ENCODE assay signal across 21 mouse cellular contexts in genomic region chr12:79769763-79770162, GRCm38 (mm10).
DNase-seq lines count a peak whose midpoint lies in the region; ATAC-seq lines count a peak whose summit lies in the region.
"Had no signal": no experiment of that assay in that cellular context is flagged by ENCODE, and none has a peak within 500 bp of the region (broad histone marks: within the 10 kb centered on the region; RNA-seq: fewer than 3 reads in every experiment).

No protein-coding gene starts in this region.

- no peaks in the 10 kb centered on the region for H3K36me3 ChIP-seq in liver, embryonic 11.5 days (ENCODE audit: control insufficient read depth, insufficient read depth, low read length)
- H3K36me3 ChIP-seq in liver, embryonic 15.5 days (replicated peaks): no peaks in the 10 kb centered on the region; the same call in 1 of the 2 replicates
- H3K36me3 ChIP-seq in hindbrain, embryonic 14.5 days (replicated peaks; ENCODE audit: control insufficient read depth, insufficient read depth): no peaks in the 10 kb centered on the region
- H3K36me3 ChIP-seq: embryonic facial prominence, embryonic 15.5 days; hindbrain, embryonic 10.5 days; hindbrain, embryonic 15.5 days had no signal

- no peak overlapping the region for H3K27ac ChIP-seq in liver, embryonic 11.5 days (ENCODE audit: low read depth, low read length)
- H3K27ac ChIP-seq in liver, embryonic 15.5 days (replicated peaks): no peak overlapping the region
- no peak overlapping the region for H3K27ac ChIP-seq in hindbrain, embryonic 14.5 days
- H3K27ac ChIP-seq: embryonic facial prominence, embryonic 15.5 days; hindbrain, embryonic 10.5 days; hindbrain, embryonic 15.5 days had no signal

- peaks cover 19% of the 10 kb centered on the region for H3K4me1 ChIP-seq in liver, embryonic 11.5 days (replicated peaks; ENCODE audit: control insufficient read depth, insufficient read depth, low read length)
- peaks cover 14% of the 10 kb centered on the region for H3K4me1 ChIP-seq in liver, embryonic 15.5 days (replicated peaks)
- H3K4me1 ChIP-seq in hindbrain, embryonic 14.5 days (replicated peaks; ENCODE audit: control insufficient read depth, insufficient read depth, low read length): no peaks in the 10 kb centered on the region
- H3K4me1 ChIP-seq: hindbrain, embryonic 10.5 days; hindbrain, embryonic 15.5 days had no signal

- H3K4me2 ChIP-seq in liver, embryonic 11.5 days: no peak overlapping the region
- H3K4me2 ChIP-seq in liver, embryonic 15.5 days: no peak overlapping the region
- H3K4me2 ChIP-seq in hindbrain, embryonic 14.5 days (replicated peaks): no peak overlapping the region
- H3K4me2 ChIP-seq: embryonic facial prominence, embryonic 15.5 days; heart, embryonic 12.5 days; hindbrain, embryonic 15.5 days had no signal

- 55% methylated on average over 9 of the region's 9 CpGs for WGBS in liver, embryonic 11.5 days
- WGBS in liver, embryonic 15.5 days (ENCODE audit: insufficient replicate concordance): 37% methylated on average over 9 of the region's 9 CpGs
- WGBS in hindbrain, embryonic 14.5 days: 94% methylated on average over 9 of the region's 9 CpGs

- DNase-seq in liver, embryonic 11.5 days (ENCODE audit: low spot score): no peak
- no peak for DNase-seq in liver
- DNase-seq in c-Kit-positive CD71-positive TER-119-positive erythroid progenitor cells, embryonic 14.5 days (ENCODE audit: low spot score): peak; percentile 54
- no peak for DNase-seq in lung, adult 18-20 months
- no peak for DNase-seq in hindbrain, embryonic 14.5 days (ENCODE audit: low spot score)
- DNase-seq in layer of hippocampus, adult 18-20 months (ENCODE audit: low spot score in 2 of 2): no peak
- no peak for DNase-seq in natural killer cell, adult 2 months (ENCODE audit: low spot score in 2 of 2)
- DNase-seq: adrenal gland, postnatal 14 days; cerebellum, adult 2 months; cerebellum, postnatal 10 days; embryo, embryonic 11 days; gastrocnemius, postnatal 14 days had no signal

- no peak overlapping the region for H3K4me3 ChIP-seq in liver, embryonic 11.5 days (ENCODE audit: low read depth, low read length)
- H3K4me3 ChIP-seq in liver, embryonic 15.5 days (replicated peaks): no peak overlapping the region
- no peak overlapping the region for H3K4me3 ChIP-seq in hindbrain, embryonic 14.5 days (replicated peaks; ENCODE audit: low read length)
- H3K4me3 ChIP-seq: embryonic facial prominence, embryonic 15.5 days; erythroblast, embryonic 14.5 days; heart, embryonic 12.5 days; hindbrain, embryonic 10.5 days; hindbrain, embryonic 15.5 days had no signal

- no peaks in the 10 kb centered on the region; the same call in 1 of the 2 replicates for H3K9me3 ChIP-seq in liver, embryonic 11.5 days (ENCODE audit: control insufficient read depth, low read length)
- H3K9me3 ChIP-seq in liver, embryonic 15.5 days (replicated peaks): no peaks in the 10 kb centered on the region
- no peaks in the 10 kb centered on the region for H3K9me3 ChIP-seq in hindbrain, embryonic 14.5 days (ENCODE audit: control insufficient read depth, low read length)
- H3K9me3 ChIP-seq: embryonic facial prominence, embryonic 15.5 days; hindbrain, embryonic 15.5 days had no signal

- no peak overlapping the region for H3K9ac ChIP-seq in liver, embryonic 11.5 days (ENCODE audit: low read depth, low read length)
- no peak overlapping the region for H3K9ac ChIP-seq in liver, embryonic 15.5 days
- H3K9ac ChIP-seq in hindbrain, embryonic 14.5 days: no peak overlapping the region
- H3K9ac ChIP-seq: embryonic facial prominence, embryonic 15.5 days; heart, embryonic 12.5 days; hindbrain, embryonic 15.5 days had no signal

- H3K27me3 ChIP-seq in liver, embryonic 11.5 days (replicated peaks; ENCODE audit: control insufficient read depth, insufficient read depth, low read length): no peaks in the 10 kb centered on the region
- no peaks in the 10 kb centered on the region for H3K27me3 ChIP-seq in liver, embryonic 15.5 days
- no peaks in the 10 kb centered on the region for H3K27me3 ChIP-seq in hindbrain, embryonic 14.5 days (ENCODE audit: control insufficient read depth, insufficient read depth, low read length)
- H3K27me3 ChIP-seq: embryonic facial prominence, embryonic 15.5 days; heart, embryonic 12.5 days; hindbrain, embryonic 15.5 days; Patski had no signal

- peak; percentile 74 for ATAC-seq in liver, embryonic 11.5 days (replicated peaks; ENCODE audit: low FRiP score)
- 0 out of 2 replicates have a peak, but pooled peaks have one; percentile 25 for ATAC-seq in liver, embryonic 15.5 days (ENCODE audit: insufficient read depth)
- no peak for ATAC-seq in hindbrain, embryonic 14.5 days (ENCODE audit: low FRiP score)
- ATAC-seq: activated CD4-positive, CD25-positive, alpha-beta regulatory T cell, adult 4 months; forebrain, embryonic 16.5 days; Patski had no signal
